Comparison of ENCODE assay signal across 7 mouse cellular contexts in genomic region chr5:44303886-44304855, GRCm38 (mm10).
DNase-seq lines count a peak whose midpoint lies in the region; ATAC-seq and TF ChIP-seq lines count a peak whose summit lies in the region.

No protein-coding gene starts in this region.

- TF ChIP-seq POLR2A in bone marrow macrophage, adult 2 months (IDR thresholded peaks at IDR 0.05; ENCODE audit: borderline replicate concordance, low read depth, low read length), result no peak

- H3K27ac ChIP-seq in bone marrow macrophage, adult 2 months (ENCODE audit: insufficient read depth, low read depth, low read length), result no peak overlapping the region
- H3K27ac ChIP-seq in embryonic facial prominence, embryonic 14.5 days (replicated peaks; ENCODE audit: low read depth, low read length), result 0 out of 2 replicates have a peak overlapping the region, but pooled peaks have one; percentile 28
- H3K27ac ChIP-seq in hindbrain, embryonic 12.5 days, result no peak overlapping the region

- H3K36me3 ChIP-seq in embryonic facial prominence, embryonic 14.5 days (ENCODE audit: control insufficient read depth, insufficient read depth, low read length), result no peaks in the 10 kb centered on the region
- H3K36me3 ChIP-seq in hindbrain, embryonic 12.5 days, result no peaks in the 10 kb centered on the region

- TF ChIP-seq CTCF in bone marrow macrophage, adult 2 months (IDR thresholded peaks at IDR 0.05; ENCODE audit: low read depth, low read length), result peak; percentile 52; the same call in 1 of the 2 replicates

- WGBS in embryonic facial prominence, embryonic 14.5 days, result 27% methylated on average over 14 of the region's 14 CpGs
- WGBS in hindbrain, embryonic 12.5 days, result 35% methylated on average over 14 of the region's 14 CpGs

- H3K9ac ChIP-seq in embryonic facial prominence, embryonic 14.5 days (ENCODE audit: low read depth, low read length), result no peak overlapping the region; the same call in 1 of the 2 replicates
- H3K9ac ChIP-seq in hindbrain, embryonic 12.5 days, result no peak overlapping the region

- ATAC-seq in embryonic facial prominence, embryonic 14.5 days (ENCODE audit: low read depth), result peak; percentile 62; the same call in 1 of the 2 replicates
- peak; percentile 56; the same call in 1 of the 2 replicates for ATAC-seq in hindbrain, embryonic 12.5 days (ENCODE audit: low FRiP score)

- peak overlapping the region; percentile 50 for H3K4me2 ChIP-seq in embryonic facial prominence, embryonic 14.5 days (ENCODE audit: low read depth, low read length)
- H3K4me2 ChIP-seq in hindbrain, embryonic 12.5 days (replicated peaks), result no peak overlapping the region

- no peaks in the 10 kb centered on the region for H3K9me3 ChIP-seq in embryonic facial prominence, embryonic 14.5 days (ENCODE audit: control insufficient read depth, low read length)
- H3K9me3 ChIP-seq in hindbrain, embryonic 12.5 days (replicated peaks), result no peaks in the 10 kb centered on the region

- H3K27me3 ChIP-seq in embryonic facial prominence, embryonic 14.5 days (replicated peaks; ENCODE audit: control insufficient read depth, insufficient read depth, low read length), result no peaks in the 10 kb centered on the region
- H3K27me3 ChIP-seq in hindbrain, embryonic 12.5 days, result no peaks in the 10 kb centered on the region

- H3K4me1 ChIP-seq in bone marrow macrophage, adult 2 months (ENCODE audit: control insufficient read depth, insufficient read depth, low read length), result no peaks in the 10 kb centered on the region
- H3K4me1 ChIP-seq in embryonic facial prominence, embryonic 14.5 days (ENCODE audit: control insufficient read depth, insufficient read depth, low read length), result no peaks in the 10 kb centered on the region
- H3K4me1 ChIP-seq in hindbrain, embryonic 12.5 days, result no peaks in the 10 kb centered on the region

- DNase-seq in MN1 (ENCODE audit: low spot score), result peak; percentile 64
- DNase-seq in embryonic facial prominence, embryonic 14.5 days (ENCODE audit: low spot score), result peak; percentile 84
- DNase-seq in layer of hippocampus, adult 9-11 months, result peak; percentile 45
- peak; percentile 78 for DNase-seq in lung, postnatal 14 days
- DNase-seq in right cerebral cortex, adult 2 months (ENCODE audit: low spot score in 2 of 2), result peak; percentile 86 to 89

- no peak overlapping the region for H3K4me3 ChIP-seq in bone marrow macrophage, adult 2 months (ENCODE audit: insufficient read depth, low read length)
- H3K4me3 ChIP-seq in embryonic facial prominence, embryonic 14.5 days (ENCODE audit: low read depth, low read length), result 0 out of 2 replicates have a peak overlapping the region, but pooled peaks have one; percentile 18
- H3K4me3 ChIP-seq in hindbrain, embryonic 12.5 days, result no peak overlapping the region
